Mouse (Mus musculus): ENCODE measurements around the gene Plppr2. TPM values are rescaled to one million over a fixed set of nuclear protein-coding genes. Genes with fewer than 3 reads are reported as not detected.

Gene Plppr2
- polyA plus RNA-seq, 1 experiment from 2014 or later = 7.0 TPM

DNA sequence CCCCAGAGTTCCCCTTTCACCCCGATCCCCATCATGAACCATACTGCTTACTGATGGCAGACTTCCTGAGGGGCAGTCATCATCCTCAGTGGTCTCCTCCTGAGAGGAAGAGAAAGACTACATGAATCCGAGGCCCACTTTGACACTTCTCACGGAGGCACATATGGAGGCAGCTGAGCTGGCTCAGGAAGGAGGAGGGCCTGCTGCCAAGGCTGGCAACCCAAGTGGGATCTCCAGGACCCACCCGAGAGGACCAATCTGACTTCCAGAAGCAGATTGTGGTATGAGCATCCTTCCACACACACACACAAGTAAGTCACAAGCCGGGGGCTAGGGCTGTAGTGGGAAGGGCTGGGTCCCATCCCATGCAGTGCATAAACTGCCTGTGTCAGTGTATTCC, 40.5 kb downstream of the Plppr2 start:
- no peaks in the 10 kb centered on the region for H3K4me1 ChIP-seq
- H3K27me3 ChIP-seq (ENCODE audit: insufficient read depth, poor library complexity, severe bottlenecking) = peaks cover 55% of the 10 kb centered on the region
- WGBS = 86% methylated on average over 5 of the region's 5 CpGs
- no peak overlapping the region for H3K27ac ChIP-seq
- no peak overlapping the region for H3K4me3 ChIP-seq
- no peaks in the 10 kb centered on the region for H3K9me3 ChIP-seq
- DNase-seq (ENCODE audit: low spot score) = no peak
- 0 out of 2 replicates have a peak, but pooled peaks cover 2% of the 10 kb centered on the region for H3K36me3 ChIP-seq

DNA sequence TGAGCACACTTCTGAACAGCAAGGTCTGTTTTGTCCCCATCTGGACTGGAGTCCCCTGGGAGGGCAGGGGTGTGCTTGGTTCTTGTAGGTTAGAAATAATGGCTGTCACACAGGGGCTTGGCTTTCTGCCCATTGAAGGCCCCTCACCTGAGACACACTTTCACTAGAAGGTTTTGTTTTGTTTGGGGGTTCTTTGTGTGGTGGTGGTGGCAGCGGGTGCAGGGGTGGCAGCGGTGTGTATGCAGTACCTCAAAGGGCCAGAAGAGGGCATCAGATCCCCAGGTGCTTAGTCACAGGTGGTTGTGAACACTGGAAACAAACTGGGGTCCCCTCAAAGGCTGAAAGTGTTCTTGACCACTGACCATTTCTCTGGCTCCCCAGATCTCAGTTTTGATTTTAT, 41.1 kb downstream of the Plppr2 start:
- Histone ChIP-seq H3K9me3 (no peaks in the 10 kb centered on the region), H3K27ac (no peak overlapping the region), H3K36me3 (0 out of 2 replicates have a peak, but pooled peaks cover 2% of the 10 kb centered on the region), H3K4me1 (no peaks in the 10 kb centered on the region), H3K27me3 (ENCODE audit: insufficient read depth, poor library complexity, severe bottlenecking) (peaks cover 61% of the 10 kb centered on the region), H3K4me3 (no peak overlapping the region)
- no peak for DNase-seq (ENCODE audit: low spot score)
- WGBS = 17% methylated on average over 2 of the region's 2 CpGs

DNA sequence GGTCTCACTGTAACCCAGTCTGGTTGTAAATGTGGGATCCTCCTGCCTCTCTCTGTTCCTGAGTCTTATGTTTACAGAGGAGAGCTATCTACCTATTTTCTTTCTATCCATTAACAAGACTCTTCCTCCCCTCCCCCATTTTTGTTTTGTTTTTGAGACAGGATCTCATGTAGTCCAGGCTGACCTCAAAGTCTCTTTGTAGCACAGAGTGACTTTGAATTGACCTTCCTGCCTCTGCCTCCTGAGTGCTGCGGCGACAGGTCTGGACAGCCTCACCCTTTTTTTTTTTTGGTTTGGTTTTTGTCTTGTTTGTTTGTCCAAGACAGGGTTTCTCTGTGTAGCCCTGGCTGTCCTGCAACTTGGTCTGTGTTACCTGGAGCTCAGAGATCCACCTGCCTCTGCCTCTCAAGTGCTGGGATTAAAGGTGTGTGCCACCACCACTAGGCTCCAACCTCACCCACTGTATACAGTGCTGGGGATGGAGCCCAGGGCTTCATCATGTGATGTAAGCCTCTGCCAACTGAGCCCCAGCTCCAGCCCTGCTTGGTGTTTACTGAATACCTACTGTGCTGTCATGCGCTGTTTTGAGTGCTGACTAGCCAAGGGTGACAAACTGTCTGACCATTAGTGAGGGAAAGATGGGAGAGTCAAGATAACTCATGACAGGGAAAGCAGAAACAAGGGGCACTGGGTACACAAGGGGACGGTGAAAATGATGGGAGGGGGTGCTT, 41.7 kb downstream of the Plppr2 start:
- DNase-seq (ENCODE audit: low spot score) = no peak
- 80% methylated on average over 4 of the region's 4 CpGs for WGBS

DNA sequence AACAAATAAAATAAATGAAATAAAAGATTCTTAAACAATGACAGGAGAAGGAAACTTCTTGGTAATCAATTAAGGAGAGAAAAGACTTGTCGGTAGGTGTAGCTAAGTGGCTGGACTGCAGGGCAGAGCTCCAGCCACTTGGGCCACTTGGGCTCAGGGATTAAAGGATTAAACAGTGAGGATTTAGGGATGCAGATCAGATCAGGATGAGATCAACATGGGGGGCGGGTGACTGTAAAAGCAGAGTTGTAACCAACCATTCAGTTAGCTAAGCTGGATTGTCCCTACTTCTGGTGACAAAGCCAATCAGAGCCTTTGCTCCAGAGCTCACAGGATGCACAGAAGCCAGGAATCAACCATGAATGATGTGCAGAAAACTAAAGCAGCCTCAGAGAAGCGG, 47.1 kb downstream of the Plppr2 start:
- no peak for DNase-seq (ENCODE audit: low spot score)
- Histone ChIP-seq H3K9me3 (no peaks in the 10 kb centered on the region), H3K4me1 (peaks cover 7% of the 10 kb centered on the region), H3K4me3 (no peak overlapping the region), H3K36me3 (0 out of 2 replicates have a peak, but pooled peaks cover 2% of the 10 kb centered on the region), H3K27ac (no peak overlapping the region), H3K27me3 (ENCODE audit: insufficient read depth, poor library complexity, severe bottlenecking) (peaks cover 100% of the 10 kb centered on the region)
- WGBS = 14% methylated on average over 3 of the region's 3 CpGs

More for the DNA sequence above, 41.7 kb downstream of the Plppr2 start:
- no peak overlapping the region for H3K4me3 ChIP-seq
- no peaks in the 10 kb centered on the region for H3K4me1 ChIP-seq
- H3K9me3 ChIP-seq = no peaks in the 10 kb centered on the region
- peaks cover 67% of the 10 kb centered on the region for H3K27me3 ChIP-seq (ENCODE audit: insufficient read depth, poor library complexity, severe bottlenecking)
- 0 out of 2 replicates have a peak, but pooled peaks cover 2% of the 10 kb centered on the region for H3K36me3 ChIP-seq
- no peak overlapping the region for H3K27ac ChIP-seq

DNA sequence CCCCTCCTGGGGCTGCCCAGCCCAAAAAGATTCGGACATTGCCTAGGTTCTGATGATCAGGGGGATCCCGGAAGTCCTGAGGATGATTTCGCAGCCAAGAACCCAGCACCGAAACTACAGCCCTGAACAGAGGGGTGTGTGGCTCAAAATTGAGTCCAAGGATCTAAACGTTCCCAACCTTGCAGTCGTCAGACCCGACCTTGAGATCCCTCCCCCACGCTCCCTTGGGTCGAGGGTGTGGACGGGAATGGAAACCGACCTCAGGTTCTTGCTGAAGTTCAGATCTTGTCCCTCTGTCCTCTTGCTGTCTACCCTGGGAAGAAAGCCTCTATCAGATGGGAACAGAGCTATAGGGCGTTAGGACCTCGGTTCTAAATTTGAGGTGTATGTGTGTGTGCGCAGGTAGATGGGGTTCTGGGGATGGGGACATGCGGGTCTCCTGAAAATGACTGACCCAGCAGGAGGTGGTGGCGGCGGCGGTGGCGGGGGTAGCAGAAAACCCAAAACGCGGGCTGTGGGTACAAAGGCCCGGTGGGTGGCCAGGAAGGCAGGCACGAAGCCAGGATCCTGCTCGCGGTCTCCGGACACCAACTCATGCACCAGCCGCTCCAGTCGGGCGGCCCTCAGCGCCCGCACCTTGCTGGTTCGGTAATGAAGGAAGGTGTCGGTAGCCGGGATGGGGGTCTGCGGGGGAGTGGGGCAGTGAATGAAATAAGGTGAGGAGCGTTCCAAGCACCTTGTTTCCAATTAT, 50.9 kb downstream of the Plppr2 start:
- peak overlapping the region; percentile 64 for H3K4me3 ChIP-seq
- no peaks in the 10 kb centered on the region for H3K9me3 ChIP-seq
- no peak for DNase-seq (ENCODE audit: low spot score)
- no peak overlapping the region for H3K27ac ChIP-seq
- WGBS = 5% methylated on average over 36 of the region's 36 CpGs
- H3K27me3 ChIP-seq (ENCODE audit: insufficient read depth, poor library complexity, severe bottlenecking) = peaks cover 100% of the 10 kb centered on the region
- H3K36me3 ChIP-seq = no peaks in the 10 kb centered on the region
- peaks cover 24% of the 10 kb centered on the region for H3K4me1 ChIP-seq

DNA sequence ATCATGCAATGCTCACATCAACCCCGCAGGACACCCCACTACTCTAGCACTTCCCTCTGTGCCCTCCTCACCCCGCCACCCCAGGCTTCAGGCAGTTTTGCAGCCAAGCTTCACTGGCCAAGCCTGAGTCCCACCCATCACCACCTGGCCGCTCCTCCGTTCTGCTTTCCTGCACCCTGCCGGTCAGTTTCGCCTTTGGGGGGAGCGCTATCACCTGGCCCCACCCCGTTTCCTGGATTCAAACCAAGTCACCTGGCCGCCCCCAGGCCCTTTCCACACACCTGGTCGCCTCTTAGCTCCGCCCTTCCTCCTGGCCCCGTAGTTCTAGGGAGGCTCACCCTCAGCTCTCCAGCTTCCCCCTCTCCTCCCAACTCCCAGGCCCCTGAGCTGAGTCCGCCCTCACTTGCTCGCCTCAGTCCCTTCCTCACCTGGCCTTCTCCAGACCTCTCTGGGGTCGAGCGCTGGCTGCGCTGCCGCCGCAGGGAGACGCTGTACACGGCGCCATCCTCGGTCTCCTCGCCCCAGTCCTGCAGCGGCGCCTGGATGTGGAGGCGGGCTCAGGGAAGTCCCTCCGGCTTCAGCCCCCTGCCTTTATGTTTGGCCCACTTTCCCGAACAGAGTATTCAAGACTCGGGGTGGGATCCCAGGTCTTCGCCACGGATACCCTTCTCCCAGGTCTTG, 51.7 kb downstream of the Plppr2 start:
- Histone ChIP-seq H3K27me3 (ENCODE audit: insufficient read depth, poor library complexity, severe bottlenecking) (peaks cover 100% of the 10 kb centered on the region), H3K27ac (no peak overlapping the region; the same call in 1 of the 2 replicates)

DNA sequence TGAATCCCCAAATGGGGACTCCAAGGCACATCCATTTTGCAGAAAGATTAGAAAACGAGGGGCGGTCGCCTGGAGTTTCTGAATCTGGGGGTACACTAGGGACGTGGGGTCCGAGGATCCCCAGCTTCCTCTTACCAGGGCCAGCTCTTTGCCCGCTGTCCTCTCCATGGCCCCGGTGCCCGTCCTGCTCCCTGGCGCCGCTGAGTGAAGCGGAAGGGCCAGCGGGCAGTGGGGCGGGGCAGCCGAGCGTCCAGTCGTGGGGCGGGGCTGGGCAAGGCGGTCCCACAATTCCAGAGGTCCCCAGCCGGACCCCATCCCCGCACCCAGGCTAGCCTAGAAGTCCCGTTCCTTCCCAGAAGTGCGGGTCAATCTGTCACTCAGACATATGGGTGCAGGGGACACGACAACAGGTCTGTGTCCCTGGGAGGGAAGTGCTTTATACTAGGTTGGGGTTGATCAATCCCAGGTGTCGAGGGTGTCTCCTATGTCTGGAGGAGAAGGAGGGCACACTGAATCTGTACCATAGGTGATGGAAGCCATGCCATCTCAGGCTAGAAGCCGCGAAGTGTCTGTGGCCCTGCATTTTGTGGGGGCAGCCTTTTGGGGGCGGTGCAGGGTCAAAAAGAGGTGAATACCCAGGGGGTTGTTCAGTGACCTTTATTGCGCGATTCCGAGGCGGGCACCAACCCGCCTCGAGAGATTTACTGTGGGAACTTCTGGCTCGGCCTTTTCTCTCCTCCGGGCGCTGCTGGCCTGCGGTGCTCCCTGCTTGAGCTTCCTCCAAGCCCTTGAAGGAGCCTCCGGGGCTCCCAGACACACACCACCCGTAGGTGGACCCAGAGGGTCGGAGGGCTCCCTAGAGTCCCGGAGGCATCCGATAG, 52.6 kb downstream of the Plppr2 start, which contains the start of gene Rgl3:
Gene Rgl3 (minus strand): TSS at position 217 of the 881 bp plus-strand sequence.
- H3K36me3 ChIP-seq = no peaks in the 10 kb centered on the region
- DNase-seq (ENCODE audit: low spot score) = no peak
- no peaks in the 10 kb centered on the region for H3K9me3 ChIP-seq
- peaks cover 24% of the 10 kb centered on the region for H3K4me1 ChIP-seq
- H3K27ac ChIP-seq = no peak within 1 kb of the TSS; the same call in 1 of the 2 replicates
- peaks cover 99% of the 10 kb centered on the region for H3K27me3 ChIP-seq (ENCODE audit: insufficient read depth, poor library complexity, severe bottlenecking)
- WGBS = 2% methylated on average over 42 of the region's 42 CpGs
- H3K4me3 ChIP-seq = peak within 1 kb of the TSS; percentile 64

More for the DNA sequence above, 51.7 kb downstream of the Plppr2 start:
- Histone ChIP-seq H3K4me3 (peak overlapping the region; percentile 64), H3K4me1 (peaks cover 24% of the 10 kb centered on the region), H3K36me3 (no peaks in the 10 kb centered on the region), H3K9me3 (no peaks in the 10 kb centered on the region)
- WGBS = 2% methylated on average over 32 of the region's 32 CpGs
- no peak for DNase-seq (ENCODE audit: low spot score)

DNA sequence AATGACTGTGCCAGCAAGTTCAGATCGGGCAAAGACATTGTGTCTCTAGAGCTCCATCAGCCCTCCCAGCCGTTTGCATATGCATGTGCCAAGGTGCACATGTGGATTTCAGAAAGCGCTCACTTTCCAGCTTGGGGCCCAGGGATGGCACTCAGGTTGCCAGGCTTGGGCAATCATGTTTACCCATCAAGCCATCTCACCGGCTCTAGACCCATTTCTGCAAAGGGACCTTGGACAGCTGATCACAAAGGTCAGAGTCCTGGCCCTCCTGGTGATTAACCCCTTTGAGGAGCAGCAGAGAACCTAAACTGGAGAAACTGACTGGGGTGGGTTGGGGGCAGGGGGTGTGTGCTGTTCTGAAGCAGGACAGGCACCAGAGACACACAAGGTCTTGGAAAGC, 55.4 kb downstream of the Plppr2 start:
- 79% methylated on average over 4 of the region's 4 CpGs for WGBS

DNA sequence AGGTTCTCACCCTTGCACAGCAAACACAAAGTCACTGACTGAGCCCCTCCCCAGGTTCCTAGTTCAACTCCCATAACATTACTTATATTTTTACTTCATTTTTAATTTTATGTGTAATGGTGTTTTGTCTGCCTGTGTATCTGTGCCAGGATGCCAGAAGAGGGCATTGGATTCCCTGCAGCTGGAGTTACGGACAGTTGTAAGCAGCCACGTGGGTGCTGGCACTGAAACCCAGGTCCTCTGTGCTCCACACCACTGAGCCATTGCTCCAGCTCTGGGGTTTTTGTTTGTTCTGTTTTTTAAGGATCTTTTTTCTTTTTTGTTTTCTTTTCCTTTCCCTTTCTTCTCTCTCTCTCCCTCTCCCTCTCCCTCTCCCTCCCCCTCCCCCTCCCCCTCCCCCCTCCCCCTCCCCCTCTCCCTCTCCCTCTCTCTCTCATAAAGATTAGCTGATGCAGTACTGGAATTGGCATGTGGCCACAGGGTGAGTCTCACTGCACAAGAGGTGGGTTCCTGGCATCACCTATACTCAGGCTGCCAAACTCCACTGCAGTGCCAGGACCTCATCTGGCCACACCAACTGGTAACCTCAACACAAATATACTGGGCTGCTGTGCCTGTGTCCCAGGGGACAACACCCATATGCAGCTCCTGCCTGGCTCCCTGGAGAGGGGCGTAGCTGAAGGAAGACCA, 59.5 kb downstream of the Plppr2 start:
- WGBS = 80% methylated on average over 3 of the region's 3 CpGs
- H3K27me3 ChIP-seq (ENCODE audit: insufficient read depth, poor library complexity, severe bottlenecking) = peaks cover 47% of the 10 kb centered on the region
- H3K9me3 ChIP-seq = no peaks in the 10 kb centered on the region
- no peak overlapping the region for H3K4me3 ChIP-seq
- no peak overlapping the region for H3K27ac ChIP-seq
- no peak for DNase-seq (ENCODE audit: low spot score)
- no peaks in the 10 kb centered on the region for H3K36me3 ChIP-seq
- no peaks in the 10 kb centered on the region for H3K4me1 ChIP-seq

More for the DNA sequence above, 55.4 kb downstream of the Plppr2 start:
- Histone ChIP-seq H3K4me1 (peaks cover 24% of the 10 kb centered on the region), H3K27me3 (ENCODE audit: insufficient read depth, poor library complexity, severe bottlenecking) (peaks cover 80% of the 10 kb centered on the region), H3K4me3 (no peak overlapping the region), H3K27ac (no peak overlapping the region), H3K36me3 (no peaks in the 10 kb centered on the region), H3K9me3 (no peaks in the 10 kb centered on the region)
- no peak for DNase-seq (ENCODE audit: low spot score)
